Mouse (Mus musculus) midbrain, embryonic 14.5 days (tissue): ENCODE measurements around the gene Cdk2. TPM values are rescaled to one million over a fixed set of nuclear protein-coding genes. Genes with fewer than 3 reads are reported as not detected.

Experiments
- ATAC-seq: fragments of 200-750 bp; cut with Nextera tagmentation; 2 replicates; pipeline ENCODE4 v1.8.0; 2017; ENCODE audit warnings: moderate number of reproducible peaks, moderate library complexity; ENCODE audit not compliant: low FRiP score, low TSS enrichment
- DNase-seq: peaks from one replicate; pipeline ENCODE4 v3.0.0-alpha.2; 2015
- H3K27ac ChIP-seq: fragments of 300-500 bp; sonication (generic); replicated peaks from 2 replicates; pipeline ENCODE4 v1.5.1; 2014; ENCODE audit warnings: mild to moderate bottlenecking, low read depth, low read length, moderate library complexity
- H3K27me3 ChIP-seq: fragments of 300-500 bp; sonication (generic); 2 replicates; pipeline ENCODE4 v1.6.1; 2014; ENCODE audit warnings: low read length, control low read depth, mixed read lengths; ENCODE audit not compliant: control insufficient read depth, insufficient read depth
- H3K36me3 ChIP-seq: fragments of 300-500 bp; sonication (generic); 2 replicates; pipeline ENCODE4 v1.6.1; 2014; ENCODE audit warnings: low read length, control low read depth; ENCODE audit not compliant: control insufficient read depth, insufficient read depth
- H3K4me1 ChIP-seq: fragments of 300-500 bp; sonication (generic); 2 replicates; pipeline ENCODE4 v1.6.1; 2014; ENCODE audit warnings: mild to moderate bottlenecking, antibody characterized with exemption, low read length, control low read depth; ENCODE audit not compliant: control insufficient read depth, insufficient read depth
- H3K4me2 ChIP-seq: fragments of 300-500 bp; sonication (generic); 2 replicates; pipeline ENCODE4 v1.6.1; 2014; ENCODE audit warnings: mild to moderate bottlenecking, low read length, moderate library complexity
- H3K4me3 ChIP-seq: fragments of 300-500 bp; sonication (generic); replicated peaks from 2 replicates; pipeline ENCODE4 v1.5.1; 2014; ENCODE audit warnings: low read depth, low read length
- H3K9ac ChIP-seq: fragments of 300-500 bp; sonication (generic); replicated peaks from 2 replicates; pipeline ENCODE4 v1.6.1; 2014; ENCODE audit warnings: mild to moderate bottlenecking, low read length, moderate library complexity
- H3K9me3 ChIP-seq: fragments of 300-500 bp; sonication (generic); 2 replicates; pipeline ENCODE4 v1.6.1; 2016; ENCODE audit warnings: low read length, control low read depth, mixed read lengths; ENCODE audit not compliant: control insufficient read depth
- WGBS: fragments of 180-500 bp; shearing (Covaris S2); extraction: QIAGEN DNeasy Blood & Tissue Kit; methylation state at CpG from one replicate; pipeline ENCODE4 v1.1.7; 2014; 5-methylcytosine and 5-hydroxymethylcytosine counted together
- polyA plus RNA-seq: library from polyadenylated mRNA; unstranded; fragments of >200 nt; fragmentation: Nextera tagmentation; extraction: Ambion mirVana; gene quantifications from 2 replicates; pipeline ENCODE4 v1.2.1, GENCODE M21; 2014

Gene Cdk2
- polyA plus RNA-seq, 1 experiment from 2014 or later = 24.2 TPM

DNA sequence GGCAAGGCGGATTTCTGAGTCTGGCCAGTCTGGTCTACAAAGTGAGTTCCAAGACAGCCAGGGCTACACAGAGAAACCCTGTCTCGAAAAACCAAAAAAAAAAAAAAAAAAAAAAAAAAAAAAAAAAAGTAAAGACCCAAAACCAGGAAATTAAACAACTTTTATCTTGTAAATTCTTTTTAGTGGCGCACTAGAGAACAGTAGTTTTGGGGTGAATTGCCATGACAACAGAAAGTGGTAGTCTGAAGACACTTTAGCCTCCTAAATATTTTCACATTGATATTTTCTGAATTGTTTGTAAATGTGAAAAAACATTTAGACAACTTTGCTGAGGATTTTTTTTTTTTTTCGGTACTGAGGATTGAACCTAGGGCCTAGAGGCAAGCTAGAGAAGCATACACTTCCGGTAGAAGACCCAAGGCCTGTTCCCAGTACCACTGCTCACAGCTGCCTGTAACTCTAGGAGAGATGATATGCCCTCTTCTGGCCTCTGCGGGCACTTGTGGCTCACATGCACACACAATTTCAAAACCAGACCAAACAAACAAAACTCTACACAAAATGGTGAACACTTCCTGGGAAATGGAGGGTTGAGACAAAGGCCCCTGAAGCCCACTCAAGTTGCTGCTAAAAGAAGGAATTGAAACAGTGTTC is 7.6 kb downstream of the Cdk2 start:
- no peak overlapping the region; the same call in 1 of the 2 replicates for H3K9ac ChIP-seq
- H3K4me2 ChIP-seq = peak overlapping the region; percentile 66
- H3K4me3 ChIP-seq = peak overlapping the region; percentile 37
- no peaks in the 10 kb centered on the region for H3K27me3 ChIP-seq
- no peaks in the 10 kb centered on the region for H3K9me3 ChIP-seq
- 89% methylated on average over 6 of the region's 6 CpGs for WGBS
- DNase-seq = no peak
- H3K27ac ChIP-seq = no peak overlapping the region; the same call in 1 of the 2 replicates
- no peak for ATAC-seq
- H3K4me1 ChIP-seq = peaks cover 10% of the 10 kb centered on the region
- no peaks in the 10 kb centered on the region for H3K36me3 ChIP-seq

DNA sequence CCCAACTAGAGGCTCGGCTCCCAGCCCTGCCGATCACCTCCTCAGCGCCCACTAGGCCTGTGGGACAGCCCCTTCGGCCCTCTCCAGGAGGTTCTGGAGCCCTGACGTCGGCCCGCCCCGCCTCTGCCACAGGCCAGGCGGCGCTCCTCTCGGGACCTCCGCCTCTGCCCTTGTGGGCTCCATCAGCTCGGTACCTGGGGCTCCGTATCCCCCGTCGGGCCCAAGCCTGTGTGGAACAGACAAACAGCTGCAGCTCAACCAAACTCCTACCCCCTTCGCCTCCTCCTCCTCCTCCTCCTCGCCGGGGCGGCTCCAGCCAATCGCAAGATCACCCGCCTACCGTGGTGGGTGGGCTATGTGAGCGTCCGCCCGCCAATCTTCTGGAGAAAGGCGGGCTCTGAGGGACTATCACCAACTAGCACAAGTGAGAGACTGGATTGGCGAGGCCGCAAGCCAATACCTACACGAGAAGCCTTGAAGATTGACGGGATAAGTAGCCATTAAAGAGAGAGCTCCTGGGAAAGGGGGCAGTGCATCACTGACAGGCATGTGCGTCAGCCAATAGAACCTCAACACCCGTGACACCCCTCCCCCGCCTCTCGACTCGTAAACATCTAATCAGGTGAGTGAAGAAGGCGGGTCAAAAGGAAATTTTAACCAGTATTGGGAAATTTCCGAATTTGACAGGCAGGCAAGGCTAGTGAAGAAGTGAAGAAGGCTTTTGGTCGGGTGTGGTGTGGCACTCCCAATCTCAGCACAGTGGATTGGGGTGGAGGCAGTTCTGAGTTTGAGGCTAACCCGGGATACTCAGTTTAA is 8.6 kb downstream of the Cdk2 start, which contains the start of gene Rab5b:
Gene Rab5b, minus strand, starts transcription at position 273 of the 816 bp plus-strand sequence.
- peak within 1 kb of the TSS; percentile 92 for H3K9ac ChIP-seq
- no peaks in the 10 kb centered on the region for H3K36me3 ChIP-seq
- no peaks in the 10 kb centered on the region for H3K27me3 ChIP-seq
- WGBS = under 1% methylated on average over 40 of the region's 40 CpGs
- H3K4me3 ChIP-seq = peak within 1 kb of the TSS; percentile 91
- H3K27ac ChIP-seq = peak within 1 kb of the TSS; percentile 96
- peak within 1 kb of the TSS; percentile 78 for H3K4me2 ChIP-seq
- peaks cover 10% of the 10 kb centered on the region for H3K4me1 ChIP-seq
- peak; percentile 99 for DNase-seq
- H3K9me3 ChIP-seq = no peaks in the 10 kb centered on the region
- ATAC-seq = peak; percentile 100

DNA sequence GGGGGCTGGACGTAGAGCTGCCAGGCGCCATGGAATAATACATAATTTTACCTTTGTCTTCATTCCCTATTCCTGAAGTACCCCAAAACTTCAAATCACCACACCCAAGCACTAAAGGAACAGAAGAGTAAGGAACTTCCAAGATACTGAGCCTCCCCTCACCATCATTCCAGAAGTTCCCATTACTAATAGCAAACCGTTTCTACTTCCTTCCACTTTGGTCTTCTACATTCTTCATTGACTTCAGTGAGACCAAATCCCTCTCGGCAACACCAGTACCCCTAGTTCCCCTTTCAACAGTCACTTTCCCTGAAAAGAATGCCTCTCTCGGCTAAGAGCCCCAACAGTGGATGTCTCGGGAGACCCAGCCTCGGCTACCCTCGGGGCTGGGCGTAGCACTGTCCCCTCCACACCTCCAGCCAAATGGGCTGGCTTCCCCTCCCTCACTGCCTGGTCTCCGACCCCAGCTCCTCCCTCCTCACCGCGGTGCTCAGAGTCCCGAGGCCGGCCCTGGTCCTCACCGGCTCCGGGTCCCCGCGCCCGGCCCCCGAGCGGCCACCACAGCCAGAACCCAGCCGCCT is 9.3 kb downstream of the Cdk2 start:
- Histone ChIP-seq H3K4me1 (peaks cover 10% of the 10 kb centered on the region), H3K4me2 (peak overlapping the region; percentile 78), H3K27me3 (no peaks in the 10 kb centered on the region), H3K36me3 (no peaks in the 10 kb centered on the region), H3K9ac (peak overlapping the region; percentile 92), H3K4me3 (peak overlapping the region; percentile 91), H3K9me3 (no peaks in the 10 kb centered on the region), H3K27ac (peak overlapping the region; percentile 96)
- no peak for DNase-seq
- 2% methylated on average over 22 of the region's 22 CpGs for whole genome bisulfite sequencing
- ATAC-seq = no peak

DNA sequence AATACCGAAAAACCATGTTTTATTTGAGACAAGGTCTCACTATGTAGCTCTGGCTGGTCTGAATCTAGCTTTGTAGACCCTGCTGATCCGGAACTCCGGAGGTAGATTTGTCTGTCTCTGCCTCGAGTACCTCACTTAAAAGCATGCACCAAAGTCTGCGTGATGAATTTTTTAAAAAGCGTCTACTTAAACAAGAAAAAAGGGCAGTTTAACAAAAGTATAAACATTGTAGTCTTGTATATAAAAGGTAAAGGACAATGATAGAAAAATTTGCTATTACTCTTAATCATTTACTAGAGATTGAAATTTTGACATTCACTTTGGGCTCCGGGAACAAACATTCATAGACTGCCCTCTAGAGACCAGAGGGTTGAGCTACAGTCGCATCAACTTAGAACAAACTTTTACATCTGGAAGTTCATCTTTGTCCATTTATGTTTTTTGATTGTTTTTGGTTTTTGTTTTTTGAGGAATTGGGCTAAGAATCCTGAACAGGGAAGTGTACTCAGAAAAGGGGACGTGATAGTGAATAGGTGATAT is 30.3 kb downstream of the Cdk2 start:
- no peaks in the 10 kb centered on the region for H3K9me3 ChIP-seq
- peaks cover 5% of the 10 kb centered on the region for H3K36me3 ChIP-seq
- 2% methylated on average over 9 of the region's 9 CpGs for WGBS
- no peak for ATAC-seq
- DNase-seq = peak; percentile 80
- H3K27ac ChIP-seq = peak overlapping the region; percentile 67; the same call in 1 of the 2 replicates
- H3K4me3 ChIP-seq = peak overlapping the region; percentile 66
- H3K9ac ChIP-seq = peak overlapping the region; percentile 64
- no peaks in the 10 kb centered on the region for H3K27me3 ChIP-seq
- H3K4me1 ChIP-seq = peaks cover 7% of the 10 kb centered on the region; the same call in 1 of the 2 replicates
- H3K4me2 ChIP-seq = peak overlapping the region; percentile 92

DNA sequence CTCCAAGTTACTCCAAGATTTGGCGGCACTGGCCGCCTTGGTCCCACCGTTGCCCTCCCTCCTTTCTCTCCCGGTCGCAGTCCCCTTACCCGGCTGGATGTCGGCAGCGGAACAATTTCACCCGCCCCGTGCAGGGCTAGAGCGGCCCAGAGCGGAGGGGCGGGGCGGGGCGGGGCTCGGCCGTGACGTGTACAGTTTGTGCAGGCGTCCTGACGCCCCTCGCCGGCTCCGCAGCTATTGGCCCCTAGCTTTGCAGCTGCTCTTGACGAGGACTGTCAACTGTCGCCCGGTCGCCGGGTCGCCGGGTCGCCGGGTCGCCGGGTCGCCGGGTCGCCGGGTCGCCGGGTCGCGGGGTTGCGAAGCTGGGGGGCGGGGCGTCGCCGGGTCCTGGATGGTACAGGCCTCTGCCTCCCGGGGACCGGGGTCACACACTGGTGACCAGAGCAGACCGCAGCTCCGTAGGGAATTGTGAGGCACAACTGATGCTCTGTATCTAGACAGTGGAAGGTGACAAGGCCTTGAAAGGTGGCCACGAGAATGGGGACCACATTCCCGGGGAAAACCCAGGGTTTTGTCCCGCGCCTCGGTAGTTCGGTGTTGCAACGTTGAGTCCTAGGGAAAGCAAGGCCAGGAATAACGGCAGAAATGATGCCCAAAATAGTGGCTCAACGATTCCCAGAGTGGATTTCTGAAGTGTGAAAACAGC is 30.9 kb downstream of the Cdk2 start, which contains the start of gene Suox:
Gene Suox, minus strand, starts transcription at position 311 of the 706 bp plus-strand sequence.
- H3K9ac ChIP-seq = peak within 1 kb of the TSS; percentile 64
- H3K4me2 ChIP-seq = peak within 1 kb of the TSS; percentile 92
- H3K9me3 ChIP-seq = no peaks in the 10 kb centered on the region
- ATAC-seq (peak; percentile 92), DNase-seq (peak; percentile 92)
- H3K4me3 ChIP-seq = peak within 1 kb of the TSS; percentile 66
- H3K27me3 ChIP-seq = no peaks in the 10 kb centered on the region
- no peaks in the 10 kb centered on the region for H3K36me3 ChIP-seq
- peak within 1 kb of the TSS; percentile 67 for H3K27ac ChIP-seq
- peaks cover 7% of the 10 kb centered on the region; the same call in 1 of the 2 replicates for H3K4me1 ChIP-seq
- under 1% methylated on average over 60 of the region's 60 CpGs for WGBS

DNA sequence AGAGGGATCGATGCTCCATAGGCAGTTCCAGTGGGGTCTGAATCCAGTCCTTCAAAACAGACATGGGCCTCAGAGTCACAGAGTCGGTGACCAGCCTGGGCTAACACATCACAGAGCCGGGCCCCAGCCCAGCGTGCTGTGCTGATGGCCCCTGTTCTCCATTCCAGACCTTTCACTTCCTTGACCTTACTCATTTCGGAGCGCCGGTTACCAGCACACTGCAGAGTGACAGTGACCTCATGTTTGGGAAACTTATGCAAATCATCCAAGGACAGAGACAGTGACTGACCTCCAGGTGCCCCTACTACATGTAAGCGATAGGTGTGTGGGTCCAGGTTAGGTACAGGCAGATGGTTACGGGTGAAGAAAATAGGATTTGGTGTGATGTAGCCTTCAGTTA is 33.7 kb downstream of the Cdk2 start:
- Histone ChIP-seq H3K4me1 (peaks cover 18% of the 10 kb centered on the region), H3K27me3 (no peaks in the 10 kb centered on the region), H3K9ac (no peak overlapping the region), H3K9me3 (no peaks in the 10 kb centered on the region), H3K27ac (no peak overlapping the region), H3K36me3 (no peaks in the 10 kb centered on the region), H3K4me3 (no peak overlapping the region), H3K4me2 (no peak overlapping the region)
- ATAC-seq (no peak), DNase-seq (no peak)
- WGBS = 96% methylated on average over 9 of the region's 9 CpGs

DNA sequence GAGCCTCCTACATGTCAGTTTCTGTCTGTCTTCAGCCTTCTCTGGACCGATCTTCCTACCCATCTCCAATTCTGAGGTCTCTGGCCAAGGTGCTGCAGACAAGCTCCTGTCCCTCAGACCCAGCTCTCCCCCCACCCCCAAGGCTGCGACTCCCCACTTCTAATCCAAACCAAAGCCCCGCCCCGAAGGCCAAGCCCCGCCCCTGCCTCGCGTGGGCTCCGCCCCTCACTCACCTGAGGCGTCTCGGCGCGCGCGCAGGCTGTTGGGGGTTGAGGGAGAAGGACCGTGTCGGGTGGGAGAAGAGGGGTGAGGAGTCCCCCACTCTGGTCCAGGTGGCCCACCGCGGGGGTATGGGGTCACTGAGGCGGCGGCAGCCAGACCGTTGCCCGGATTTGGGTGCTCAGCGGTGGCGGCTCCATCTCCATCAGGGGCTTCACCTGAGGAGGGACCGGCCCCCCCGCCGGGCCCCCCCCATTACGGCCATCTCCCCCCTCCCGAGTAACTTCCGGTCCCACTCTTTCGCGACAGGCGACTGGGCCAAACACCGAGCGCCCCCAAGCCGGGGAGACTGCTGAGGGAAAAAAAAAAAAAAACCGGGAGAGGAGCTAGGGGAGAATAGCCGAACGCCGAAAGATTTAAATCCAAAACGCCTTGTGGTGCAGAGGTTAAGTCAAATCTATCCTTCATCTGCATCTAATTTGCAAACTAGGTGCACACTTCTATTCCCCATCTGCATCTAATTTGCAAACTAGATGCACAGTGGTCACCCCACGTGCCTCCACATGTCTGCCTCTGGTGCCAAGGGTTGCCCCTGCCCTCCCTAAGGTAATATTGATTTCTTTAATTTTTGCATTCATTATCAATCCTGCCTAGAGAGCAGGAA is 35.8 kb downstream of the Cdk2 start:
- DNase-seq (peak; percentile 80), ATAC-seq (peak; percentile 69)
- H3K4me3 ChIP-seq = peak overlapping the region; percentile 69
- H3K27ac ChIP-seq = peak overlapping the region; percentile 76
- under 1% methylated on average over 40 of the region's 42 CpGs for WGBS
- H3K9me3 ChIP-seq = no peaks in the 10 kb centered on the region
- peak overlapping the region; percentile 74 for H3K9ac ChIP-seq
- H3K4me2 ChIP-seq = peak overlapping the region; percentile 68
- H3K36me3 ChIP-seq = no peaks in the 10 kb centered on the region
- peaks cover 15% of the 10 kb centered on the region for H3K4me1 ChIP-seq
- no peaks in the 10 kb centered on the region for H3K27me3 ChIP-seq
